Mouse (Mus musculus): Measurements from ENCODE around the gene Slc35b4. TPM values are rescaled to one million over a fixed set of nuclear protein-coding genes. Genes with fewer than 3 reads are reported as not detected.

Gene Slc35b4
- polyA plus RNA-seq, 1 experiment from 2014 or later: 39.3 TPM

DNA sequence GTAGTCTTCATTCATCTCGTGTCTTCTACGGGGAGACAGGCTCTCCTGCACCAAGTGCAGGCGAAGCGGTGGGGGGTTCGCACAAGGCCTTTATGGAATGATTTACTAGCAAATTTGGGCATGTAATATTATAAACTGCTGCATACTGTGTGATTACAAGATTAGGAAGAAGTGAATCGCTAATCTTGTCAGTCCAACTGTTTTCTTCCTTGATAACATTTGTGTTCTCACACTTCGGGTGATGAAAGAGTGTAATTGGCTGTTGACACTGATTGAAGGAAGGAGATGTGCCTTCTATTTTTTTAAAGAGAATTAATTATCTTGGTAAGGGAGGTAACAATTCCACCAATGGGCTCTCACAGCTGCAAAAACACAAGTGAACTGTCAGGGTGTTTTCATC lies 28.3 kb downstream of the Slc35b4 start:
- H3K9ac ChIP-seq (replicated peaks): no peak overlapping the region
- H3K4me2 ChIP-seq (replicated peaks): no peak overlapping the region
- peaks cover 11% of the 10 kb centered on the region for H3K4me1 ChIP-seq (replicated peaks)
- no peaks in the 10 kb centered on the region for H3K27me3 ChIP-seq
- 0 out of 2 replicates have a peak, but pooled peaks cover 2% of the 10 kb centered on the region for H3K9me3 ChIP-seq
- no peak overlapping the region for H3K4me3 ChIP-seq (replicated peaks)
- 83% methylated on average over 7 of the region's 7 CpGs for WGBS
- no peak overlapping the region for H3K27ac ChIP-seq
- ATAC-seq: no peak
- no peaks in the 10 kb centered on the region for H3K36me3 ChIP-seq

DNA sequence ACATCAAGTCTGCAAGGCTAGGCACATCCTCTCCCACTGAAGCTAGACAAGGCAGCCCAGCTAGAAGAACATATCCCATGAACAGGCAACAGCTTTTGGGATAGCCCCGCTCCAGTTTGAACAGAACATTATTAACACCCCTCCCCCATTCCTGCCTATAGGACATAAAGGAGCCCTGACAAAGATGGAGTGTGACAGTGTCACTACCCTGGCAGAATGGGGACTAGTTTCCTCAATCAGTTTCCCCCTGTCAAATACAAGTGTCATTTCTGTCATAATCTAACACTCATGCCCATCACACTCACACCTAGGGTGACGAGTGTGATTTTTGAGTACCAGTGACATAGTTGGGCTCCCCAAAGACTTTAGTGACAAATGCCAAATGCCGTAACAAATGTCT lies 28.9 kb downstream of the Slc35b4 start:
- Histone ChIP-seq H3K4me2 (replicated peaks) (no peak overlapping the region), H3K27ac (no peak overlapping the region), H3K9ac (replicated peaks) (no peak overlapping the region), H3K4me1 (replicated peaks) (peaks cover 5% of the 10 kb centered on the region), H3K27me3 (no peaks in the 10 kb centered on the region), H3K36me3 (no peaks in the 10 kb centered on the region), H3K9me3 (0 out of 2 replicates have a peak, but pooled peaks cover 2% of the 10 kb centered on the region), H3K4me3 (replicated peaks) (no peak overlapping the region)
- no peak for ATAC-seq
- WGBS: 90% methylated on average over 3 of the region's 3 CpGs

DNA sequence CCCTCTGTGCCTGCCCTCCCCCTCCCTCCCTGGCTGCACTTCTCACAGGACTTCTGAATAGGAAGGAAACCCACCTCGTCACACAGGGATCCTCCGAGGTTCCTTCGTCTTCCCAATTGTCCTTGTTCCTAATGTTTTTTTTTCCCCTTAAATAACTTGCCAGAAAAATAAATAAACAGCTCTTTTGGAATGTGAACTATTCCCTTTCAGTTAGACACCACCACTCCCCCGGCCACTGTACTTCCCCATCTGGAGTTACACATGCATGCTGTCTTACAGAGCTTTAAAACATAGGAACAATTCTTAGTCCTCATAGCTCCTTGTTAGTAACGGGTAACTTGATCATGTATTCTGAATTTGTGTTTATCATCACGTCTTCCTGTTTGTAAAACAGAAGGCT lies 30.9 kb downstream of the Slc35b4 start:
- Histone ChIP-seq H3K9me3 (0 out of 2 replicates have a peak, but pooled peaks cover 2% of the 10 kb centered on the region), H3K4me2 (replicated peaks) (no peak overlapping the region), H3K27me3 (no peaks in the 10 kb centered on the region), H3K4me3 (replicated peaks) (no peak overlapping the region), H3K27ac (no peak overlapping the region), H3K4me1 (replicated peaks) (no peaks in the 10 kb centered on the region), H3K36me3 (no peaks in the 10 kb centered on the region), H3K9ac (replicated peaks) (no peak overlapping the region)
- ATAC-seq: no peak
- WGBS: 83% methylated on average over 6 of the region's 6 CpGs

DNA sequence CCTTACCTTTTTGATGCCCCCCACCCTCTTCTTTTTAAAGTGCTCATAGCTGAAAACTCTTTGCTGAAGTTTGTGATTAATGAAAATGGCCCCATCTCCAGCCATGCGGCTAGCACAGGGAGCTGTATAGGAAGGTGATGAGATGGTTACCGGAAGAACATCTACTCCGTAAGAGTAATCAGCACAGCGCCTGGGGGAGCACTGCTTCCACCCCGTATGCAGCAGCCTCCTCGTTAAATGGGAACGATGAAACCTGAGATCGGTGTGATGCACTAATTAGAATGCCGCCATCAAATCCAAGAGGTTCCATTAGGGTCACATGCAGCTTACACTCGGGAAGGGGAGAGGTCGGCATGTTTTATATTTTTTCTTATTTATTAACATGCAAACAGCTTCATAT lies 34.0 kb downstream of the Slc35b4 start:
- Histone ChIP-seq H3K9me3 (0 out of 2 replicates have a peak, but pooled peaks cover 2% of the 10 kb centered on the region), H3K4me3 (replicated peaks) (no peak overlapping the region), H3K27me3 (no peaks in the 10 kb centered on the region), H3K36me3 (no peaks in the 10 kb centered on the region), H3K4me1 (replicated peaks) (no peaks in the 10 kb centered on the region), H3K4me2 (replicated peaks) (no peak overlapping the region), H3K27ac (no peak overlapping the region), H3K9ac (replicated peaks) (no peak overlapping the region)
- ATAC-seq: no peak
- 77% methylated on average over 11 of the region's 11 CpGs for WGBS

DNA sequence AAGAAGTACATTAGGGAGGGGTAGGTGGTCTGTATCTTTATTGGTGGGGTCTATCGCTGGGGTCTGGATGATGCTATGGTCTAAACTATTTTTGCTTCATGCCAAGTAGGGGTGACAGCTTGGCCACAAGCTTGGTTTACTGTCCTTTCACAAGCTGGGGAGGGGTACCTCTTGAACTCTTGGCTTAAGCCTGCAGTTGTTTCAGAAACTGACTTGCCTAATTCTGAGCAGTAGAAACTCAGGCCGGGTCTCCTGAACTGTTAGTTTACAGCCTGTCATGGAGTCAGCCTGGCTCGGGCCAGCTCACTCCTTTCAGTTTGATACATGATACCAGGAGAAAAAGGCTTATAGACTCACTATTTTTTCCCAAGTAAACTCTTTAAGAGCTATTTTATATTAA lies 38.5 kb downstream of the Slc35b4 start:
- WGBS: 87% methylated on average over 3 of the region's 3 CpGs
- no peak overlapping the region for H3K4me3 ChIP-seq (replicated peaks)
- H3K36me3 ChIP-seq: no peaks in the 10 kb centered on the region
- H3K4me2 ChIP-seq (replicated peaks): no peak overlapping the region
- no peak for ATAC-seq
- H3K4me1 ChIP-seq (replicated peaks): no peaks in the 10 kb centered on the region
- no peak overlapping the region for H3K9ac ChIP-seq (replicated peaks)
- no peaks in the 10 kb centered on the region for H3K27me3 ChIP-seq
- no peak overlapping the region for H3K27ac ChIP-seq
- no peaks in the 10 kb centered on the region for H3K9me3 ChIP-seq

DNA sequence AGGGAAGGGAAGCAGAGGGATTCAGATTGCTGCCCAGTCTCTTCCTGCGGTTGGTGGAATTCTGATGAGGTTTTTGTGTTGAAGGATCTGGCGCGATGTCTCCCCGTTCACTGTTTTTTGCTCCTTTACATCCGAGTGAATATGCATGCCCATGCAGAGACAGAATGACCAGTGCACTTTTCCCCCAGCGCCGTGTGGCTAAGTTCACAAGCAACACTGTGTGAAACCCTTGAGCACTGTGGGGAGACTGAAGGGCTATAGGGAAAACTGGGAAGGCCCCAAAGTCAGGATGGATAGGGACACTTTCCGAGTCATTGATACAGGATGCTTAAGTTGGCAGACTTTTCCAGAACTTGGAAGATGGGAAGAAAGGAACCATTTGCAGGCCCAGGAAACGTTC lies 44.5 kb downstream of the Slc35b4 start:
- no peak overlapping the region for H3K4me3 ChIP-seq (replicated peaks)
- WGBS: 90% methylated on average over 9 of the region's 9 CpGs
- no peak overlapping the region for H3K4me2 ChIP-seq (replicated peaks)

DNA sequence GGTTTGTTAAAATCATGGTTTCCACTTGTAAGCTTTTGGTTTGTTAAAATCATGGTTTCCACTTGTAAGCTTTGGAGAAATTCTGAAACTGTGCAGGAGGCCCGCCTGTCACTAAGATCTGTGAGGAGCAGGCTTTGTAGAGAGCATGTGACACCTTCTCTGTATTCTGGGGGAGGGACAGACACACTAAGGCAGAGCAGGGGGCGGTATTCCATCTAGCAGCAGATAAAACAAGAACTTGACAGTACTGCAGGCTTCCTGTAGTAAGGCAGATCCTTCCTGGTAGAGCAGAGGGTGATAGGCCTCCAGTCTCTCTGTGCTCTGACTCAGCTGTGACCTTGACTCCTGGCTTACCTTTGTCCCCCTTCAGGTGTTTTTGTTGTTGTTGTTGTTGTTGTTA lies 47.6 kb downstream of the Slc35b4 start:
- 81% methylated on average over 2 of the region's 2 CpGs for WGBS
- no peaks in the 10 kb centered on the region for H3K9me3 ChIP-seq
- no peaks in the 10 kb centered on the region for H3K4me1 ChIP-seq (replicated peaks)
- H3K36me3 ChIP-seq: no peaks in the 10 kb centered on the region
- ATAC-seq: no peak
- H3K27me3 ChIP-seq: no peaks in the 10 kb centered on the region
- no peak overlapping the region for H3K4me3 ChIP-seq (replicated peaks)
- H3K4me2 ChIP-seq (replicated peaks): no peak overlapping the region
- no peak overlapping the region for H3K27ac ChIP-seq
- H3K9ac ChIP-seq (replicated peaks): no peak overlapping the region

More for the DNA sequence above, 44.5 kb downstream of the Slc35b4 start:
- no peak overlapping the region for H3K9ac ChIP-seq (replicated peaks)
- no peak overlapping the region for H3K27ac ChIP-seq
- no peaks in the 10 kb centered on the region for H3K9me3 ChIP-seq
- no peaks in the 10 kb centered on the region for H3K27me3 ChIP-seq
- ATAC-seq: no peak
- no peaks in the 10 kb centered on the region for H3K36me3 ChIP-seq
- H3K4me1 ChIP-seq (replicated peaks): no peaks in the 10 kb centered on the region

DNA sequence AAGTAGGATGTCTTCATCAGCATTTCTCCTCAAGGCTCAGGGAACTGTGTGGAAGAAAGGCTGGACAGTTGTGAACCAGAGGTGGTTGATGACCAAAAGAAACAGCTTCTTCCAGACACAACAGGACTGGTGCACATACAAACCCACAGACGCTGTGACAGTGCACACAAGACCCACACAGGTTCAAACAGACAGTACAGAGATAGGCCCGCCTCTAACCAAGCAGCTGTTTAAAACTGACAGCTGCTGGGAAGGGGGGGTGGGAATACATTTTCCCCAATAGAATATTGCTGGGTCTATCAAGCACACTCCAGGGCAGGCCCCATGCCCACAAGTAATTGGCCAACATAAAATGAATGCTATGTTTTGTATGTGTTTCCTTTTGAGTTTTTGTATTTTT lies 52.5 kb downstream of the Slc35b4 start:
- Histone ChIP-seq H3K9me3 (no peaks in the 10 kb centered on the region), H3K4me3 (replicated peaks) (no peak overlapping the region), H3K4me1 (replicated peaks) (no peaks in the 10 kb centered on the region), H3K27me3 (no peaks in the 10 kb centered on the region), H3K4me2 (replicated peaks) (no peak overlapping the region), H3K9ac (replicated peaks) (no peak overlapping the region), H3K36me3 (no peaks in the 10 kb centered on the region), H3K27ac (no peak overlapping the region)
- ATAC-seq: no peak
- 87% methylated on average over 2 of the region's 2 CpGs for WGBS

DNA sequence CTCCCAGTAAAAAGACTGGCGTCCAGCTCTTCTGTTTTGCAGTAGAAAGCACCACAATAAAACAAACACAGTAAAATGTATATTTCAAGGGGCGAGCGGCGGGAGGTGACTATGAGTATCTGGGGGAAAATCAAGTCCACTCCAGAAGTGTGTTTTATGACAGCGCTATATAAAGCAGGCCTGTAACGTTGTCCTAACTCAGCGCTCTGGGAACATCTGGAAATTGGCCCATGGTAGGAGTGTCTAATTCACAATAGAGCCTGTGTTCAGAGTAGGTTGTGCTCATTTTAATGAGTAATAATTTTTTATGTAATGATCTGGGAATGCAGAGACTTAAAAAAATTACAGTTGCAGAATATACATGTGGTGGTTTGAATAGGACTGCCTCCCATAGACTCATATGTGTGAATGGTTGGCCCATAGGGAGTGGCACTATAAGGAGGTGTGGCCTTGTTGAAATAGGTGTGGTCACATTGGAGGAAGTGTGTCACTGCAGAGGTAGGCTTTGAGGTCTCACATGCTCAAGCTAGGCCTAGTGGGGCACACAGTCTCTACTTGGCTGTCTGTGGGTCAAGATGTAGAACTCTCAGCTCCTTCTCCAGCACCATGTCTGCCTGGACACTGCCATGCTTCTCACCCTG lies 60.0 kb downstream of the Slc35b4 start:
- no peak overlapping the region for H3K27ac ChIP-seq
- no peak overlapping the region for H3K4me3 ChIP-seq (replicated peaks)
- H3K27me3 ChIP-seq: no peaks in the 10 kb centered on the region
- H3K36me3 ChIP-seq: no peaks in the 10 kb centered on the region
- H3K9me3 ChIP-seq: no peaks in the 10 kb centered on the region
- 96% methylated on average over 7 of the region's 7 CpGs for WGBS
- no peak overlapping the region for H3K9ac ChIP-seq (replicated peaks)
- H3K4me1 ChIP-seq (replicated peaks): no peaks in the 10 kb centered on the region
- ATAC-seq: no peak
- no peak overlapping the region for H3K4me2 ChIP-seq (replicated peaks)

DNA sequence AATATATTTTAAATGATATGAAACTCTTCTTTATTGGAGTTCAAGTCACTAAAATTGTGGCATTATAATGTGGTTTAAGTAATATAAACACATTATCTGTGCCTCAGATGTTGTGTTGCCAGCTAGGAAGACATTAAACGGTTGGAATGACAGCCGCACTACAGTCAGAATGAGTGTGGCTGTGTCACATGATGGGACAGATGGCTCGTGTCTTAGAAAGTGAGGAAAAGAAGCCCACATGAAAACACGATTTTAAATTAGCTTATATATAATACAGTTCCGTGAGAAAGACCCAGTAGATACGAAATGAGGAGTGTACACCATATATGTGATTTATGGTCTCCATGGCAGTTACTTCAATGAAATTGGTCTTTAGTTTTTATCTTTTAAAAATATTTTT lies 65.5 kb downstream of the Slc35b4 start:
- no peaks in the 10 kb centered on the region for H3K4me1 ChIP-seq (replicated peaks)

DNA sequence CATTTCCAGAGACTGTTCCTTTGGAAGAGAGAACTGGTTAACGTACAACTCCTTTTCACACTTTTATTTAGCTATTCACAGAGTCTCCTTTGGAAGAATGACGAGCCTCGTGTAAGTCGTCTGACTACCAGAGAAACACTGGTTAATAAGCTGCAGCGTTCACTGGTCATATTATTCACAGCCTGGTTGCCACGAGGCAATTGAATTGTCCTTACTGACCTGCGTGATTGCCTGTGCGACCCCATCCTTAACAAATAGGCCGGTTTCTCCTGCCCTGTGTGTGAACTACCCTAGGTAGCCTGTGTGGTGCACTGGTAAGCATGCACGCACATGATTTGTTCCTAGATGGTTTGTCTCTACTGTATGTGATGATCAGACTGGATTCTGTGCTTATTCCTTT lies 66.3 kb downstream of the Slc35b4 start:
- Histone ChIP-seq H3K9me3 (no peaks in the 10 kb centered on the region), H3K27me3 (no peaks in the 10 kb centered on the region), H3K4me2 (replicated peaks) (no peak overlapping the region), H3K9ac (replicated peaks) (no peak overlapping the region), H3K4me1 (replicated peaks) (no peaks in the 10 kb centered on the region), H3K36me3 (no peaks in the 10 kb centered on the region), H3K4me3 (replicated peaks) (no peak overlapping the region), H3K27ac (no peak overlapping the region)
- WGBS: 56% methylated on average over 10 of the region's 10 CpGs
- ATAC-seq: no peak

More for the DNA sequence above, 65.5 kb downstream of the Slc35b4 start:
- no peak for ATAC-seq
- Histone ChIP-seq H3K27ac (no peak overlapping the region), H3K27me3 (no peaks in the 10 kb centered on the region), H3K4me3 (replicated peaks) (no peak overlapping the region), H3K9ac (replicated peaks) (no peak overlapping the region), H3K9me3 (no peaks in the 10 kb centered on the region), H3K4me2 (replicated peaks) (no peak overlapping the region), H3K36me3 (no peaks in the 10 kb centered on the region)
- WGBS: 80% methylated on average over 6 of the region's 6 CpGs

Measured in midbrain, embryonic 13.5 days (tissue).